Comparison of ENCODE assay signal across 12 mouse cellular contexts in the genomic region with DNA sequence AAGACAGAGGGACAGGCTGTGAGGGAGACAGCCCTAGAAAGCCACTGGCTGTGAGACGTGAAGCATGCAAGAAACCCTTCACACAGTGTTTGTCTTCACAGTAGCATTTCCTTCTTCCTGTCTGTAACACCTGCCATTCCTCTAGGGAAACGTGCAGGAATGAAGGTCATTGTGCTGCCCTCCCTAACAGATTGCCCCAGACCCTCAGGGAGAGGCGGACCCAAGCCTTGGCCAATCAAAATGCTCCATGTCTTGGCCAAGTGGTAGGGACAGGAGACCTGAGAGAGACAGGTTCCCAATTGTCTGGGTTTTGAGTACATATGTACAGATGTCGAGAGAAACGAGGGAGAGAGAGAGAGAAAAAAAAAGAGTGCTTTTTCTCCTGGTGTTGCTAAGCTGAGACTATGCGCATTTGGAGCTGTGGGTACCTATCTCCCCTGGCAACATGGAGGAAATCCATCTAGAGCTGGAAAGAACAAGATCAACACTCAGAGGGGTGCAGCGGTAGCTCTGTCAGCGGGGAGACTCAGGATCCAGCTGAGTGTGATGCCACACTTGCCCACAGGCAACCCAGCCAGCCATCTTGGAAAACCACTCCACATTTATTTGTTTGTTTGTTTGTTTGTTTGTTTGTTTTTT. TPM values are rescaled to one million over a fixed set of nuclear protein-coding genes. Genes with fewer than 3 reads are reported as not detected.
DNase-seq lines count a peak whose midpoint lies in the region; ATAC-seq and TF ChIP-seq lines count a peak whose summit lies in the region.
"Had no signal": no experiment of that assay in that cellular context is flagged by ENCODE, and none has a peak within 500 bp of the region (broad histone marks: within the 10 kb centered on the region; RNA-seq: fewer than 3 reads in every experiment).

No protein-coding gene starts in this region.

- DNase-seq in forebrain, postnatal 0 days = no peak
- no peak for DNase-seq in forebrain, embryonic 10.5 days (ENCODE audit: extremely low spot score, low spot score)
- DNase-seq in lung, postnatal 0 days (ENCODE audit: low spot score) = no peak
- DNase-seq in lung, postnatal 14 days = no peak
- no peak for DNase-seq in yolk sac, embryonic 10.5 days (ENCODE audit: low spot score)
- no peak for DNase-seq in left cerebral cortex, postnatal 25 days (ENCODE audit: low spot score in 2 of 2)
- DNase-seq: adrenal gland, adult 8-10 months; liver had no signal

- no peak overlapping the region for H3K4me2 ChIP-seq in forebrain, postnatal 0 days (ENCODE audit: low read depth)
- no peak overlapping the region for H3K4me2 ChIP-seq in lung, postnatal 0 days (replicated peaks; ENCODE audit: low read depth, low read length)
- peak overlapping the region; percentile 2; the same call in 1 of the 2 replicates for H3K4me2 ChIP-seq in hindbrain, embryonic 16.5 days (ENCODE audit: low read length)
- H3K4me2 ChIP-seq in neural tube, embryonic 12.5 days (replicated peaks) = peak overlapping the region; percentile 33
- H3K4me2 ChIP-seq: embryonic facial prominence, embryonic 13.5 days had no signal

- peak; percentile 54 for ATAC-seq in forebrain, postnatal 0 days
- ATAC-seq in lung, postnatal 0 days = peak; percentile 44
- peak; percentile 65; the same call in 1 of the 2 replicates for ATAC-seq in hindbrain, embryonic 16.5 days
- ATAC-seq in neural tube, embryonic 12.5 days (ENCODE audit: low FRiP score, low read depth) = no peak

- no peak overlapping the region for H3K27ac ChIP-seq in forebrain, postnatal 0 days (ENCODE audit: low read depth, low read length)
- no peak overlapping the region; the same call in 1 of the 2 replicates for H3K27ac ChIP-seq in forebrain, embryonic 10.5 days
- H3K27ac ChIP-seq in lung, postnatal 0 days (ENCODE audit: low read length) = no peak overlapping the region
- 0 out of 2 replicates have a peak overlapping the region, but pooled peaks have one; percentile 29 for H3K27ac ChIP-seq in hindbrain, embryonic 16.5 days (ENCODE audit: low read depth, low read length)
- no peak overlapping the region for H3K27ac ChIP-seq in neural tube, embryonic 12.5 days
- H3K27ac ChIP-seq: embryonic facial prominence, embryonic 13.5 days had no signal

- H3K9ac ChIP-seq in forebrain, postnatal 0 days = no peak overlapping the region
- H3K9ac ChIP-seq in lung, postnatal 0 days (replicated peaks; ENCODE audit: low read depth) = no peak overlapping the region
- no peak overlapping the region for H3K9ac ChIP-seq in hindbrain, embryonic 16.5 days (ENCODE audit: low read depth, low read length)
- H3K9ac ChIP-seq in neural tube, embryonic 12.5 days = no peak overlapping the region
- H3K9ac ChIP-seq: embryonic facial prominence, embryonic 13.5 days had no signal

- intact Hi-C loops in left cerebral cortex, postnatal 25 days (cut with DNase I) = no loop called here

- 34% methylated on average over 8 of the region's 8 CpGs for WGBS in forebrain, postnatal 0 days
- WGBS in forebrain, embryonic 10.5 days = 48% methylated on average over 8 of the region's 8 CpGs
- WGBS in lung, postnatal 0 days = 27% methylated on average over 8 of the region's 8 CpGs
- whole genome bisulfite sequencing in hindbrain, embryonic 16.5 days = 34% methylated on average over 8 of the region's 8 CpGs
- 37% methylated on average over 8 of the region's 8 CpGs for WGBS in neural tube, embryonic 12.5 days

- H3K9me3 ChIP-seq in forebrain, postnatal 0 days (ENCODE audit: low read length) = no peaks in the 10 kb centered on the region
- no peaks in the 10 kb centered on the region for H3K9me3 ChIP-seq in forebrain, embryonic 10.5 days
- H3K9me3 ChIP-seq in lung, postnatal 0 days (ENCODE audit: low read length) = no peaks in the 10 kb centered on the region
- 0 out of 2 replicates have a peak, but pooled peaks cover 3% of the 10 kb centered on the region for H3K9me3 ChIP-seq in hindbrain, embryonic 16.5 days (ENCODE audit: control insufficient read depth, low read length)
- no peaks in the 10 kb centered on the region for H3K9me3 ChIP-seq in neural tube, embryonic 12.5 days
- H3K9me3 ChIP-seq: embryonic facial prominence, embryonic 13.5 days had no signal

- no peak for TF ChIP-seq EP300 in lung, postnatal 0 days (IDR thresholded peaks at IDR 0.05)

- H3K36me3 ChIP-seq in forebrain, postnatal 0 days (ENCODE audit: insufficient read depth) = no peaks in the 10 kb centered on the region
- no peaks in the 10 kb centered on the region for H3K36me3 ChIP-seq in forebrain, embryonic 10.5 days (replicated peaks)
- H3K36me3 ChIP-seq in lung, postnatal 0 days (ENCODE audit: insufficient read depth, low read length) = no peaks in the 10 kb centered on the region
- no peaks in the 10 kb centered on the region for H3K36me3 ChIP-seq in hindbrain, embryonic 16.5 days (ENCODE audit: control insufficient read depth, insufficient read depth, low read length)
- no peaks in the 10 kb centered on the region for H3K36me3 ChIP-seq in neural tube, embryonic 12.5 days
- H3K36me3 ChIP-seq: embryonic facial prominence, embryonic 13.5 days had no signal

- TF ChIP-seq CTCF in forebrain, postnatal 0 days (IDR thresholded peaks at IDR 0.05; ENCODE audit: low read depth) = no peak
- no peak for TF ChIP-seq CTCF in lung, postnatal 0 days (IDR thresholded peaks at IDR 0.05)

- no peak overlapping the region for H3K4me3 ChIP-seq in forebrain, postnatal 0 days (ENCODE audit: low read depth, low read length)
- no peak overlapping the region for H3K4me3 ChIP-seq in forebrain, embryonic 10.5 days
- no peak overlapping the region for H3K4me3 ChIP-seq in lung, postnatal 0 days (ENCODE audit: low read depth, low read length)
- no peak overlapping the region for H3K4me3 ChIP-seq in hindbrain, embryonic 16.5 days (ENCODE audit: low read length)
- H3K4me3 ChIP-seq in neural tube, embryonic 12.5 days = no peak overlapping the region
- H3K4me3 ChIP-seq: embryonic facial prominence, embryonic 13.5 days; megakaryocyte, embryonic 14.5 days had no signal

- no peaks in the 10 kb centered on the region for H3K4me1 ChIP-seq in forebrain, postnatal 0 days (ENCODE audit: insufficient read depth)
- peaks cover 8% of the 10 kb centered on the region for H3K4me1 ChIP-seq in forebrain, embryonic 10.5 days
- no peaks in the 10 kb centered on the region; the same call in 1 of the 2 replicates for H3K4me1 ChIP-seq in lung, postnatal 0 days (ENCODE audit: insufficient read depth, low read depth, low read length)
- H3K4me1 ChIP-seq in hindbrain, embryonic 16.5 days (ENCODE audit: control insufficient read depth, insufficient read depth, low read depth, low read length) = peaks cover 7% of the 10 kb centered on the region
- H3K4me1 ChIP-seq in neural tube, embryonic 12.5 days = peaks cover 3% of the 10 kb centered on the region; the same call in 1 of the 2 replicates

- no peaks in the 10 kb centered on the region for H3K27me3 ChIP-seq in forebrain, postnatal 0 days (ENCODE audit: insufficient read depth, low read length)
- H3K27me3 ChIP-seq in forebrain, embryonic 10.5 days (ENCODE audit: poor library complexity, severe bottlenecking) = no peaks in the 10 kb centered on the region
- no peaks in the 10 kb centered on the region for H3K27me3 ChIP-seq in lung, postnatal 0 days (replicated peaks; ENCODE audit: insufficient read depth, low read length)
- no peaks in the 10 kb centered on the region for H3K27me3 ChIP-seq in hindbrain, embryonic 16.5 days (replicated peaks; ENCODE audit: control insufficient read depth, insufficient read depth, low read length)
- H3K27me3 ChIP-seq in neural tube, embryonic 12.5 days (replicated peaks) = no peaks in the 10 kb centered on the region
- H3K27me3 ChIP-seq: embryonic facial prominence, embryonic 13.5 days had no signal

RNA-seq across cellular contexts. Expression of a gene that starts 28.6 kb away (rescaled TPM):
- 109 and 120 TPM in 2 replicates for total RNA-seq in forebrain, postnatal 0 days (2014; rRNA removed)
- polyA plus RNA-seq in forebrain, postnatal 0 days (2015; fragmentation: Nextera tagmentation; extraction: Ambion mirVana) = 30.5 and 45.0 TPM in 2 replicates
- 99.7 and 102 TPM in 2 replicates for polyA plus RNA-seq in forebrain, embryonic 10.5 days (2016; fragmentation: Nextera tagmentation; extraction: Ambion mirVana)
- polyA plus RNA-seq in lung, postnatal 0 days (2015; fragmentation: Nextera tagmentation; extraction: Ambion mirVana) = 65.1 and 85.0 TPM in 2 replicates
- 71.7 and 88.1 TPM in 2 replicates for polyA plus RNA-seq in hindbrain, embryonic 16.5 days (2015; fragmentation: Nextera tagmentation; extraction: Ambion mirVana)
- polyA plus RNA-seq in neural tube, embryonic 12.5 days (2016; fragmentation: Nextera tagmentation; extraction: Ambion mirVana) = 109 and 122 TPM in 2 replicates
- total RNA-seq in left cerebral cortex, postnatal 25 days (2021) = 100 to 1,000 TPM; 134 to 135 TPM

Comparison
In these comparisons a context has a peak if more than half of its experiments do, and no peak if none do; other contexts are left out.
1. H3K4me2 ChIP-seq: peak in hindbrain, embryonic 16.5 days (single experiment) and neural tube, embryonic 12.5 days (single experiment); none in forebrain, postnatal 0 days (single experiment) and lung, postnatal 0 days (single experiment).